In the genomic region with DNA sequence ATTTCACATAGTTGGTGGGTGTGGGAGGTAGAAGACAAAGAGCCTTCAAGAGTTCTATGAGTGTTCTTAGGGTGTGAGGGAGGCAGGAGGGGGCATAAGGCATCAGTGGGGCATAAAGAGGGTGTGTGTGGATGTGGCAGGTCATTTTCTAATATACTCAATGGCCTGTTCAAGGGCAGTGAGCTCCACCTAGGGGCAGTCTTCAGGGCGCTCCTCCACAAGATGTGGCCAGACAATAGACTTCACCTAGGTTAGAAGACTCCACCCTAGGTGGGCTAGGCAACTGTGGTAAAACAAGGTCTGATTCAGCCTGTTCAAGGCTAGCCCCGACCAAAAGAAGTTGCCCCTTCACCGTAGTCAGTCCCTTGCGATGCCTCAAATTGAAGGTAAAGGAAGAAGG, we compare ENCODE assay signal across 8 mouse cellular contexts. TPM values are rescaled to one million over a fixed set of nuclear protein-coding genes. Genes with fewer than 3 reads are reported as not detected.
A peak's percentile ranks its signal among the peaks of the same experiment; 100 is the strongest.
DNase-seq lines count a peak whose midpoint lies in the region; ATAC-seq lines count a peak whose summit lies in the region.

No protein-coding gene starts in this region.

- no peak for ATAC-seq in kidney, embryonic 14.5 days (ENCODE audit: low FRiP score, low TSS enrichment)
- ATAC-seq in hindbrain, embryonic 11.5 days (ENCODE audit: low FRiP score) = no peak
- ATAC-seq in megakaryocyte-erythroid progenitor cell, adult 5-6 weeks (replicated peaks; ENCODE audit: low FRiP score, low TSS enrichment, poor library complexity, severe bottlenecking) = peak; percentile 31; the same call in 1 of the 2 replicates
- ATAC-seq in erythroid progenitor cell, adult 5-6 weeks (replicated peaks; ENCODE audit: low FRiP score, poor library complexity, severe bottlenecking) = no peak

- WGBS in kidney, embryonic 14.5 days = 49% methylated on average over 4 of the region's 4 CpGs
- 65% methylated on average over 4 of the region's 4 CpGs for WGBS in hindbrain, embryonic 11.5 days

- H3K9ac ChIP-seq in kidney, embryonic 14.5 days (ENCODE audit: low read depth, low read length) = no peak overlapping the region
- H3K9ac ChIP-seq in hindbrain, embryonic 11.5 days (ENCODE audit: low read depth, low read length) = no peak overlapping the region

- no peak overlapping the region; the same call in 1 of the 2 replicates for H3K4me2 ChIP-seq in kidney, embryonic 14.5 days (replicated peaks; ENCODE audit: low read depth, low read length)
- no peak overlapping the region for H3K4me2 ChIP-seq in hindbrain, embryonic 11.5 days (replicated peaks; ENCODE audit: low read depth, low read length)

- peak; percentile 49 for DNase-seq in kidney, adult 18-20 months
- peak; percentile 47 for DNase-seq in ZHBTc4 (ENCODE audit: low read depth, low spot score)
- peak; percentile 25 for DNase-seq in hindbrain, embryonic 11.5 days (ENCODE audit: low spot score)
- DNase-seq in gastrocnemius, postnatal 36 days = no peak
- DNase-seq in thymus, postnatal 0 days (ENCODE audit: low spot score) = no peak

- no peak overlapping the region for H3K4me3 ChIP-seq in kidney, embryonic 14.5 days (ENCODE audit: low read length)
- H3K4me3 ChIP-seq in hindbrain, embryonic 11.5 days (ENCODE audit: low read depth, low read length) = no peak overlapping the region

- H3K36me3 ChIP-seq in kidney, embryonic 14.5 days (ENCODE audit: control insufficient read depth, insufficient read depth, low read length) = peaks cover 19% of the 10 kb centered on the region
- H3K36me3 ChIP-seq in hindbrain, embryonic 11.5 days (ENCODE audit: control insufficient read depth, insufficient read depth, low read length) = peaks cover 5% of the 10 kb centered on the region; the same call in 1 of the 2 replicates

- no peaks in the 10 kb centered on the region for H3K9me3 ChIP-seq in kidney, embryonic 14.5 days (ENCODE audit: control insufficient read depth, low read length)
- H3K9me3 ChIP-seq in hindbrain, embryonic 11.5 days (ENCODE audit: control insufficient read depth, low read length) = no peaks in the 10 kb centered on the region

- H3K4me1 ChIP-seq in kidney, embryonic 14.5 days (ENCODE audit: control insufficient read depth, insufficient read depth, low read length) = peaks cover 12% of the 10 kb centered on the region
- no peaks in the 10 kb centered on the region; the same call in 1 of the 2 replicates for H3K4me1 ChIP-seq in hindbrain, embryonic 11.5 days (replicated peaks; ENCODE audit: control insufficient read depth, insufficient read depth, low read length)

- intact Hi-C loops in gastrocnemius, postnatal 36 days (cut with DNase I) = loop anchor here (2.0 kb wide), 1 partner anchor 127 kb away; a partner anchor contains a TSS

- H3K27me3 ChIP-seq in kidney, embryonic 14.5 days (ENCODE audit: control insufficient read depth, insufficient read depth, low read length) = no peaks in the 10 kb centered on the region
- H3K27me3 ChIP-seq in hindbrain, embryonic 11.5 days (ENCODE audit: control insufficient read depth, insufficient read depth, low read length) = no peaks in the 10 kb centered on the region

- no peak overlapping the region for H3K27ac ChIP-seq in kidney, embryonic 14.5 days (ENCODE audit: low read depth, low read length)
- H3K27ac ChIP-seq in hindbrain, embryonic 11.5 days (ENCODE audit: low read depth, low read length) = no peak overlapping the region

RNA-seq across cellular contexts. Expression of a gene that starts 1.3 kb away (rescaled TPM):
- polyA plus RNA-seq in kidney, embryonic 14.5 days (2014; fragmentation: Nextera tagmentation; extraction: Ambion mirVana) = 49.1 and 51.1 TPM in 2 replicates
- 47.6 and 49.3 TPM in 2 replicates for polyA plus RNA-seq in hindbrain, embryonic 11.5 days (2014; fragmentation: Nextera tagmentation; extraction: Ambion mirVana)
- 18.2 and 27.1 TPM in 2 replicates for total RNA-seq in megakaryocyte-erythroid progenitor cell, adult 5-6 weeks (2014; fragmentation: Nextera tagmentation)
- total RNA-seq in megakaryocyte-erythroid progenitor cell, adult 5-6 weeks (2017) = 23.3 and 45.1 TPM in 2 replicates
- total RNA-seq in gastrocnemius, postnatal 36 days (2021) = 10 to 100 TPM; 12.8 to 14.4 TPM
- 9.6 and 24.1 TPM in 2 replicates for total RNA-seq in erythroid progenitor cell, adult 5-6 weeks (2015; ENCODE audit: low replicate concordance)
- 10.8 and 16.3 TPM in 2 replicates for total RNA-seq in erythroid progenitor cell, adult 5-6 weeks (2017; ENCODE audit: low replicate concordance)
- polyA plus RNA-seq in thymus, postnatal 0 days (2015; fragmentation: Nextera tagmentation; extraction: Ambion mirVana) = 79.7 and 81.0 TPM in 2 replicates

RNA-seq across cellular contexts. Expression of a gene that starts 23.8 kb away (rescaled TPM):
- polyA plus RNA-seq in kidney, embryonic 14.5 days (2014; fragmentation: Nextera tagmentation; extraction: Ambion mirVana) = 57.9 and 81.4 TPM in 2 replicates
- polyA plus RNA-seq in hindbrain, embryonic 11.5 days (2014; fragmentation: Nextera tagmentation; extraction: Ambion mirVana) = 85.3 and 85.8 TPM in 2 replicates
- total RNA-seq in megakaryocyte-erythroid progenitor cell, adult 5-6 weeks (2014; fragmentation: Nextera tagmentation) = 71.8 and 72.1 TPM in 2 replicates
- 50.4 and 55.4 TPM in 2 replicates for total RNA-seq in megakaryocyte-erythroid progenitor cell, adult 5-6 weeks (2017)
- total RNA-seq in gastrocnemius, postnatal 36 days (2021) = 10 to 100 TPM; 18.8 to 23.2 TPM
- 15.5 and 43.6 TPM in 2 replicates for total RNA-seq in erythroid progenitor cell, adult 5-6 weeks (2015; ENCODE audit: low replicate concordance)
- total RNA-seq in erythroid progenitor cell, adult 5-6 weeks (2017; ENCODE audit: low replicate concordance) = 33.1 and 54.4 TPM in 2 replicates
- polyA plus RNA-seq in thymus, postnatal 0 days (2015; fragmentation: Nextera tagmentation; extraction: Ambion mirVana) = 30.9 and 36.4 TPM in 2 replicates

RNA-seq across cellular contexts. Expression of a gene that starts 28.8 kb away (rescaled TPM):
- 0.12 TPM in 1 of 2 replicates, not detected in the other for polyA plus RNA-seq in kidney, embryonic 14.5 days (2014; fragmentation: Nextera tagmentation; extraction: Ambion mirVana)
- polyA plus RNA-seq in hindbrain, embryonic 11.5 days (2014; fragmentation: Nextera tagmentation; extraction: Ambion mirVana) = 0.52 and 1.1 TPM in 2 replicates
- total RNA-seq in megakaryocyte-erythroid progenitor cell, adult 5-6 weeks (2014; fragmentation: Nextera tagmentation) = not detected in 2 replicates
- total RNA-seq in megakaryocyte-erythroid progenitor cell, adult 5-6 weeks (2017) = 0.05 TPM in 1 of 2 replicates, not detected in the other
- total RNA-seq in gastrocnemius, postnatal 36 days (2021) = 1 to 10 TPM; 1.0 to 1.6 TPM
- total RNA-seq in erythroid progenitor cell, adult 5-6 weeks (2015; ENCODE audit: low replicate concordance) = not detected in 2 replicates
- total RNA-seq in erythroid progenitor cell, adult 5-6 weeks (2017; ENCODE audit: low replicate concordance) = not detected in 2 replicates
- 0.20 and 0.36 TPM in 2 replicates for polyA plus RNA-seq in thymus, postnatal 0 days (2015; fragmentation: Nextera tagmentation; extraction: Ambion mirVana)

RNA-seq across cellular contexts. Expression of a gene that starts 29.4 kb away (rescaled TPM):
- polyA plus RNA-seq in kidney, embryonic 14.5 days (2014; fragmentation: Nextera tagmentation; extraction: Ambion mirVana) = 0.27 and 0.37 TPM in 2 replicates
- polyA plus RNA-seq in hindbrain, embryonic 11.5 days (2014; fragmentation: Nextera tagmentation; extraction: Ambion mirVana) = 0.49 and 0.63 TPM in 2 replicates
- not detected in 2 replicates for total RNA-seq in megakaryocyte-erythroid progenitor cell, adult 5-6 weeks (2014; fragmentation: Nextera tagmentation)
- total RNA-seq in megakaryocyte-erythroid progenitor cell, adult 5-6 weeks (2017) = not detected in 2 replicates
- total RNA-seq in gastrocnemius, postnatal 36 days (2021) = 1 to 10 TPM; 8.0 to 9.3 TPM
- not detected in 2 replicates for total RNA-seq in erythroid progenitor cell, adult 5-6 weeks (2015; ENCODE audit: low replicate concordance)
- total RNA-seq in erythroid progenitor cell, adult 5-6 weeks (2017; ENCODE audit: low replicate concordance) = not detected in 2 replicates
- 1.4 and 2.0 TPM in 2 replicates for polyA plus RNA-seq in thymus, postnatal 0 days (2015; fragmentation: Nextera tagmentation; extraction: Ambion mirVana)

RNA-seq across cellular contexts. Expression of a gene that starts 42.9 kb away (rescaled TPM):
- polyA plus RNA-seq in kidney, embryonic 14.5 days (2014; fragmentation: Nextera tagmentation; extraction: Ambion mirVana) = 0.61 and 1.7 TPM in 2 replicates
- 2.5 and 2.6 TPM in 2 replicates for polyA plus RNA-seq in hindbrain, embryonic 11.5 days (2014; fragmentation: Nextera tagmentation; extraction: Ambion mirVana)
- 0.42 TPM in 1 of 2 replicates, not detected in the other for total RNA-seq in megakaryocyte-erythroid progenitor cell, adult 5-6 weeks (2014; fragmentation: Nextera tagmentation)
- not detected in 2 replicates for total RNA-seq in megakaryocyte-erythroid progenitor cell, adult 5-6 weeks (2017)
- under 1 TPM in 1 of 2 experiments, not detected in 1; 0.20 TPM for total RNA-seq in gastrocnemius, postnatal 36 days (2021)
- not detected in 2 replicates for total RNA-seq in erythroid progenitor cell, adult 5-6 weeks (2015; ENCODE audit: low replicate concordance)
- total RNA-seq in erythroid progenitor cell, adult 5-6 weeks (2017; ENCODE audit: low replicate concordance) = not detected in 2 replicates
- 0.40 and 0.42 TPM in 2 replicates for polyA plus RNA-seq in thymus, postnatal 0 days (2015; fragmentation: Nextera tagmentation; extraction: Ambion mirVana)

Comparison
In these comparisons a context has a peak if more than half of its experiments do, and no peak if none do; other contexts are left out.
1. DNase-seq: peak in kidney, adult 18-20 months (single experiment), ZHBTc4 (single experiment) and hindbrain, embryonic 11.5 days (single experiment); none in gastrocnemius, postnatal 36 days (0 of 2) and thymus, postnatal 0 days (single experiment).